Mouse (Mus musculus): ENCODE data around the gene Cntrl.

DNA sequence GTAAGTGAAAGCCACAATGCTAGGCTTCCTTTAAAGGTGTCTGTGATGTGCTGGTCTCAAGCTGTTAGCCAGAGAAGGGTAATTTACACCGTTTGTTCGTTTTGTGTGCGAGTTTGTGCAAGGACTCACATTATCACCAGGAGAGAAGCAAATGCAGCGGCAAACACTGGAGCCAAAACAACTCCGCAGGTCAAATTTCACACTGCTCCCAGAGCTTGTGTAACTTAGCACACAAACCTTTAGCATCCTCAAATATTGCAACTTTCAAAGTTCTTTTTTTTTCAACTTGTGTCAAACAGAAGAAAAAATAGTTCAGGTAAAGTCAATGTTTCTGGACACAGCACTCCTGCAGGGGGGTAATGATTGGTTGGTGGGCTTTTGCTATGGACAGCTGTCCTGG, 5.7 kb upstream of the Cntrl start:
- no peak for TF ChIP-seq CTCF (IDR thresholded peaks at IDR 0.05; ENCODE audit: low read depth)
- no peak for TF ChIP-seq EP300 (optimal IDR thresholded peaks at IDR 0.05)

Data from stomach, postnatal 0 days (tissue).